Mouse (Mus musculus) gastrocnemius, adult 2 months (tissue): Measurements from ENCODE around the gene Slc36a2. TPM values are rescaled to one million over a fixed set of nuclear protein-coding genes. Genes with fewer than 3 reads are reported as not detected.
A peak's percentile ranks its signal among the peaks of the same experiment; 100 is the strongest.

Experiments
- DNase-seq: peaks from one replicate; pipeline ENCODE4 v3.0.0; 2022
- H3K27ac ChIP-seq: fragments of 200-600 bp; 2 replicates; pipeline ENCODE4 v1.8.1; 2022; ENCODE audit warnings: mild to moderate bottlenecking
- H3K4me3 ChIP-seq: fragments of 200-600 bp; 2 replicates; pipeline ENCODE4 v1.8.1; 2022; ENCODE audit warnings: mild to moderate bottlenecking, moderate library complexity
- CTCF ChIP-seq: fragments of 200-600 bp; IDR thresholded peaks from 2 replicates; pipeline ENCODE4 v1.8.1; 2022; ENCODE audit warnings: antibody characterized with exemption, mild to moderate bottlenecking, moderate library complexity
- intact Hi-C: fragments of 180-260 bp; cut with DNase I; formaldehyde crosslinking; loops from one replicate; pipeline ENCODE4 v1.15.1; 2025
- total RNA-seq, 2 experiments: library from RNA; stranded (reverse); gene quantifications; 2 replicates each; pipeline ENCODE4 v1.2.3; 2021

Slc36a2 gene
- total RNA-seq, 2 experiments from 2014 or later: 0.15 to 0.61 TPM

GRCm38 (mm10) chr11:55208001-55208690, 23.3 kb upstream of the Slc36a2 start:
- no peak for TF ChIP-seq CTCF

GRCm38 (mm10) chr11:55204602-55205001, 19.7 kb upstream of the Slc36a2 start:
- peak; percentile 46 for DNase-seq
- Histone ChIP-seq H3K4me3 (peak overlapping the region; percentile 84), H3K27ac (peak overlapping the region; percentile 77)
- intact Hi-C loops: loop anchor here (1.0 to 5.0 kb wide), 3 partner anchors 33 to 240 kb away; no protein-coding TSS in a partner anchor
- no peak for TF ChIP-seq CTCF

More at GRCm38 (mm10) chr11:55208001-55208690, 23.3 kb upstream of the Slc36a2 start:
- no peak overlapping the region for H3K4me3 ChIP-seq
- DNase-seq: no peak
- intact Hi-C loops: no loop called here
- no peak overlapping the region for H3K27ac ChIP-seq

GRCm38 (mm10) chr11:55204159-55204596, 19.3 kb upstream of the Slc36a2 start, which contains the start of gene Slc36a1:
Gene Slc36a1, plus strand, starts transcription at chr11:55204350.
- Histone ChIP-seq H3K4me3 (peak within 1 kb of the TSS; percentile 84), H3K27ac (peak within 1 kb of the TSS; percentile 77)
- DNase-seq: peak; percentile 98
- intact Hi-C loops: loop anchor here (1.0 to 5.0 kb wide), 3 partner anchors 33 to 241 kb away; no protein-coding TSS in a partner anchor
- no peak; the same call in 1 of the 2 replicates for TF ChIP-seq CTCF

- intact Hi-C loops: no loop called here
- Histone ChIP-seq H3K4me3 (no peak overlapping the region), H3K27ac (no peak overlapping the region)
- no peak for DNase-seq
- no peak for TF ChIP-seq CTCF
Observed at GRCm38 (mm10) chr11:55197740-55198510, 13.0 kb upstream of the Slc36a2 start.

- intact Hi-C loops: no loop called here
- no peak overlapping the region for H3K4me3 ChIP-seq
- TF ChIP-seq CTCF: no peak
- no peak for DNase-seq
- no peak overlapping the region for H3K27ac ChIP-seq
Observed at GRCm38 (mm10) chr11:55197086-55197485, 12.2 kb upstream of the Slc36a2 start.

- no peak for TF ChIP-seq CTCF
- no peak overlapping the region for H3K4me3 ChIP-seq
- no peak overlapping the region for H3K27ac ChIP-seq
- intact Hi-C loops: no loop called here
- DNase-seq: no peak
Observed at GRCm38 (mm10) chr11:55190216-55190615, 5.3 kb upstream of the Slc36a2 start.

GRCm38 (mm10) chr11:55187777-55188176, 2.9 kb upstream of the Slc36a2 start:
- no peak overlapping the region for H3K27ac ChIP-seq
- DNase-seq: no peak
- no peak overlapping the region for H3K4me3 ChIP-seq
- intact Hi-C loops: no loop called here
- no peak for TF ChIP-seq CTCF

- intact Hi-C loops: no loop called here
- TF ChIP-seq CTCF: no peak
- Histone ChIP-seq H3K27ac (no peak overlapping the region), H3K4me3 (no peak overlapping the region)
- DNase-seq: no peak
Observed at GRCm38 (mm10) chr11:55187292-55187691, 2.4 kb upstream of the Slc36a2 start.

- intact Hi-C loops: no loop called here
- no peak overlapping the region for H3K27ac ChIP-seq
- no peak for TF ChIP-seq CTCF
- H3K4me3 ChIP-seq: peak overlapping the region; percentile 11; the same call in 1 of the 2 replicates
- DNase-seq: no peak
Observed at GRCm38 (mm10) chr11:55184246-55184645, 631 bp downstream of the Slc36a2 start.

GRCm38 (mm10) chr11:55183124-55183523, 1.8 kb downstream of the Slc36a2 start:
- no peak overlapping the region for H3K27ac ChIP-seq
- H3K4me3 ChIP-seq: no peak overlapping the region
- intact Hi-C loops: no loop called here
- no peak for DNase-seq
- TF ChIP-seq CTCF: no peak

- H3K4me3 ChIP-seq: no peak overlapping the region
- no peak for TF ChIP-seq CTCF
- intact Hi-C loops: no loop called here
- no peak for DNase-seq
- H3K27ac ChIP-seq: no peak overlapping the region
Observed at GRCm38 (mm10) chr11:55179856-55180255, 5.0 kb downstream of the Slc36a2 start.

GRCm38 (mm10) chr11:55178830-55179229, 6.0 kb downstream of the Slc36a2 start:
- H3K27ac ChIP-seq: no peak overlapping the region
- no peak overlapping the region for H3K4me3 ChIP-seq
- intact Hi-C loops: no loop called here
- TF ChIP-seq CTCF: no peak
- no peak for DNase-seq

GRCm38 (mm10) chr11:55170501-55170900, 14.4 kb downstream of the Slc36a2 start:
- intact Hi-C loops: no loop called here
- no peak for DNase-seq
- Histone ChIP-seq H3K27ac (no peak overlapping the region), H3K4me3 (no peak overlapping the region)
- no peak for TF ChIP-seq CTCF
